Mouse (Mus musculus) left cerebral cortex, postnatal 10 days (tissue): ENCODE measurements at regions not wholly inside any gene's neighbourhood (a gene's known extent, or its start where the extent isn't known, plus 50 kb on each side); places are given as distances from the start of the nearest gene placed in this dataset.

Experiments used
- DNase-seq, 2 experiments: peaks; one replicate each; pipeline ENCODE4 v3.0.0; 2021 to 2022; ENCODE audit warnings: low spot score in 2 of 2, mixed read lengths in 1 of 2; ENCODE audit errors: extremely low spot score in 1 of 2
- intact Hi-C: fragments of 180-260 bp; cut with DNase I; formaldehyde crosslinking; loops from one replicate; pipeline ENCODE4 v1.15.1; 2025

GRCm38 (mm10) chr10:51952021-51952420 is 70.3 kb upstream of the Vgll2 start:
- no peak for DNase-seq
- intact Hi-C loops: no loop called here

DNA sequence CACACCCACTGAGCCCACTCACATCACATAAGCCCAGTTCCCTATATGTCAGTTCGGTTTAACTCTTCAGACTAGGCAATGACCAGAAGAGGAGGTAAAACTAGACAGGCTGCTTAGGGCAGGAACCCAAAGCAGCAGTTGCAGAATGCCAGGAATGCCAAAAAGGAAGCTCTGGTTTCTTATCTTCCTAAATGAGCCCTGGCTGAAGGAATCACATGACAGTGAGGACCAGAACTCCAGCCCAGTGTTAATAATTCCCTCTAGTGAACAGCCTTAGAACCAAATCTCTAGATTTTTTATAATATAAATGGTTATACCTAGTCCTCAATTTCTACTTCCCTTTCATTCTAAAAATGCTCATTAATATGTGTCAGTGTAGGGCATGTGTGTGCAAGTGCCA is 65.8 kb upstream of the Vgll2 start:
- intact Hi-C loops: no loop called here

DNA sequence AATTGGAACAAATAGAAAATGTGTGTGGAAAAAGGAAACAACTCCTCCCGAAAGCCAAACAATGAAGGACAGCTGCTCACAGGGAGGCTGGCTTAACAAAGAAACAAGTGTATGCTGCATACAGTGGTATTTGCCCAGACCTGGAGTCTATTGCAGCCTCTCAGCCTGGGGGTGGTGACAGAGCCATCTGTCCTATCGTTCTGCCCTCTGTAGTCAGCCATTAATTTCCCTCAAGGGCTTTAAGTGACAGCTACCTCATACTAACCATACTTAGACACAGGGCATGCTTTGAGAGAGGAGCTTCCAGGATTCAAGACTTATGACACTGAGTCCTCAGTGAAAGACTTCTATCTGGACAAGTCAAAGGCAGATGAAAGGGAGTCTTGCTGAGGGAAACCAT is 60.8 kb upstream of the Vgll2 start:
- intact Hi-C loops: no loop called here
- DNase-seq: no peak

More for the DNA sequence above, 65.8 kb upstream of the Vgll2 start:
- DNase-seq: no peak

DNA sequence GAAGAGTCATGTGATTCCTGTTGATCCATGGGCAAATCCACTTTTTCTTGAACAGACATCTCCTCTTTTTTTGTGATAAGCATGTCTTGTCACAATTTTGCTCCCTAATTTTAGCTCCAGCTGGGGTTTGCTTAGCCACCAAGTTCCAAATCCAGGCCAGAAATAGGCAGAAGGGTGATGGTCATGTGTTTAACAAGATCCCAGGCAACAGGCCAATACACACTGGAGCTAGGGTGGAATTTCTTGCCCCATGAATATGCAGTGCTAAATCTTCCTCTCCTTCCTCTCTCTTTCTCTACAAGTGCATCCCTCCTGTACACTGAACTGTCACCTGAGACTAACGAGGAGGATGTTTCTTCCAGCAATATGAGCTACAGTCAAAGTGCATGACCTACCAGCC is 58.6 kb upstream of the Vgll2 start:
- intact Hi-C loops: no loop called here
- DNase-seq: no peak

GRCm38 (mm10) chr10:51970113-51970512 is 52.2 kb upstream of the Vgll2 start:
- no peak for DNase-seq
- intact Hi-C loops: no loop called here
